Mouse (Mus musculus) MEL (cell line): ENCODE measurements around the gene Ube2u. TPM values are rescaled to one million over a fixed set of nuclear protein-coding genes. Genes with fewer than 3 reads are reported as not detected.

Experiments
- DNase-seq: peaks from one replicate; pipeline ENCODE4 v3.0.0; 2011; ENCODE audit warnings: low read depth, low spot score
- H3K27ac ChIP-seq: 2 replicates; pipeline ENCODE4 v1.5.1; 2012; ENCODE audit warnings: low read depth, mild to moderate bottlenecking, control low read depth, low read length, moderate library complexity; ENCODE audit not compliant: control insufficient read depth
- H3K27me3 ChIP-seq, 2 experiments: fragments of 150-350 bp in 1 of 2; sonication (generic) in 1 of 2; 2 replicates each; pipeline ENCODE4 v1.6.1; 2012; ENCODE audit warnings: low read length in 2 of 2, mild to moderate bottlenecking in 2 of 2, improper control_type of control experiment in 1 of 2, moderate library complexity in 1 of 2; ENCODE audit not compliant: insufficient read depth in 2 of 2, control insufficient read depth in 1 of 2
- H3K36me3 ChIP-seq, 2 experiments: 2 replicates each; pipeline ENCODE4 v1.6.1; 2012 to 2014; ENCODE audit warnings: low read length in 2 of 2, improper control_type of control experiment in 1 of 2, inconsistent platforms in 1 of 2, mild to moderate bottlenecking in 1 of 2; ENCODE audit not compliant: insufficient read depth in 2 of 2, control insufficient read depth in 1 of 2
- H3K4me1 ChIP-seq, 2 experiments: fragments of 150-350 bp in 1 of 2; sonication (generic) in 1 of 2; 2 replicates each; pipeline ENCODE4 v1.6.1; 2012; ENCODE audit warnings: low read length in 2 of 2, improper control_type of control experiment in 1 of 2, mild to moderate bottlenecking in 1 of 2; ENCODE audit not compliant: insufficient read depth in 2 of 2, control insufficient read depth in 1 of 2
- H3K4me3 ChIP-seq, 2 experiments: fragments of 150-350 bp in 1 of 2; sonication (generic) in 1 of 2; 2 replicates each; pipeline ENCODE4 v1.5.1; 2012; ENCODE audit warnings: low read depth in 2 of 2, low read length in 2 of 2, mild to moderate bottlenecking in 2 of 2, moderate library complexity in 2 of 2, control low read depth in 1 of 2, improper control_type of control experiment in 1 of 2; ENCODE audit not compliant: control insufficient read depth in 1 of 2, insufficient read depth in 1 of 2
- H3K79me2 ChIP-seq: 2 replicates; pipeline ENCODE4 v1.6.1; 2012; ENCODE audit warnings: mild to moderate bottlenecking, low read length, moderate library complexity; ENCODE audit not compliant: control insufficient read depth, poor library complexity, insufficient read depth
- H3K9ac ChIP-seq: 2 replicates; pipeline ENCODE4 v1.6.1; 2012; ENCODE audit warnings: low read depth, mild to moderate bottlenecking, control low read depth, low read length, moderate library complexity; ENCODE audit not compliant: control insufficient read depth, poor library complexity, severe bottlenecking
- H3K9me3 ChIP-seq: fragments of 150-350 bp; sonication (generic); replicated peaks from 2 replicates; pipeline ENCODE4 v1.6.1; 2012; ENCODE audit warnings: mild to moderate bottlenecking, low read length, improper control_type of control experiment, moderate library complexity; ENCODE audit not compliant: insufficient read depth
- CHD1 ChIP-seq: IDR thresholded peaks from 2 replicates; pipeline ENCODE4 v1.6.1; 2012; ENCODE audit warnings: low read depth, mild to moderate bottlenecking, inconsistent platforms, low read length, improper control_type of control experiment
- CTCF ChIP-seq, 3 experiments: IDR thresholded peaks in 2 of 3; conservative IDR thresholded peaks in 1 of 3; 2 replicates each; pipeline ENCODE4 v1.5.1; 2011 to 2012; ENCODE audit warnings: low read length in 3 of 3, low read depth in 2 of 3, mild to moderate bottlenecking in 2 of 3, improper control_type of control experiment in 1 of 3, inconsistent platforms in 1 of 3, mixed read lengths in 1 of 3, moderate library complexity in 1 of 3; ENCODE audit not compliant: control insufficient read depth in 1 of 3, insufficient read depth in 1 of 3, poor library complexity in 1 of 3, severe bottlenecking in 1 of 3
- E2F4 ChIP-seq: IDR thresholded peaks from 2 replicates; pipeline ENCODE4 v1.6.1; 2011; ENCODE audit warnings: low read depth, low read length, improper control_type of control experiment, borderline replicate concordance
- ELF1 ChIP-seq: IDR thresholded peaks from 2 replicates; pipeline ENCODE4 v1.6.1; 2014; ENCODE audit warnings: low read depth, mild to moderate bottlenecking, inconsistent platforms, low read length, improper control_type of control experiment, moderate library complexity
- EP300 ChIP-seq, 2 experiments: IDR thresholded peaks; 2 replicates each; pipeline ENCODE4 v1.6.1; 2011; ENCODE audit warnings: improper control_type of control experiment in 2 of 2, low read length in 2 of 2, low read depth in 1 of 2, mild to moderate bottlenecking in 1 of 2
- ETS1 ChIP-seq: IDR thresholded peaks from 2 replicates; pipeline ENCODE4 v1.6.1; 2012; ENCODE audit warnings: low read depth, mild to moderate bottlenecking, inconsistent platforms, low read length, improper control_type of control experiment, moderate library complexity
- GATA1 ChIP-seq: IDR thresholded peaks from 2 replicates; pipeline ENCODE4 v1.6.1; 2011; ENCODE audit warnings: low read depth, low read length, improper control_type of control experiment
- HCFC1 ChIP-seq: IDR thresholded peaks from 2 replicates; pipeline ENCODE4 v1.6.1; 2012; ENCODE audit warnings: low read depth, mild to moderate bottlenecking, inconsistent platforms, low read length, improper control_type of control experiment, moderate library complexity
- MAFK ChIP-seq: IDR thresholded peaks from 2 replicates; pipeline ENCODE4 v1.6.1; 2011; ENCODE audit warnings: low read depth, mild to moderate bottlenecking, low read length, improper control_type of control experiment, borderline replicate concordance
- MAX ChIP-seq: IDR thresholded peaks from 2 replicates; pipeline ENCODE4 v1.6.1; 2011; ENCODE audit warnings: low read length, improper control_type of control experiment
- MEF2A ChIP-seq: IDR thresholded peaks from 2 replicates; pipeline ENCODE4 v1.6.1; 2014; ENCODE audit warnings: low read depth, mild to moderate bottlenecking, inconsistent platforms, low read length, improper control_type of control experiment; ENCODE audit not compliant: poor library complexity, insufficient replicate concordance, severe bottlenecking; ENCODE audit errors: extremely low read depth
- MXI1 ChIP-seq: IDR thresholded peaks from 2 replicates; pipeline ENCODE4 v1.6.1; 2011; ENCODE audit warnings: mild to moderate bottlenecking, low read depth, low read length, improper control_type of control experiment
- MYC ChIP-seq: IDR thresholded peaks from 2 replicates; pipeline ENCODE4 v1.6.1; 2011; ENCODE audit warnings: low read depth, mild to moderate bottlenecking, low read length, improper control_type of control experiment, moderate library complexity
- NRF1 ChIP-seq: IDR thresholded peaks from 2 replicates; pipeline ENCODE4 v1.6.1; 2014; ENCODE audit warnings: low read depth, mild to moderate bottlenecking, inconsistent platforms, low read length, improper control_type of control experiment, moderate library complexity; ENCODE audit not compliant: poor library complexity, insufficient read depth, severe bottlenecking
- POLR2A ChIP-seq, 2 experiments: IDR thresholded peaks; 2 replicates each; pipeline ENCODE4 v1.6.1; 2011 to 2012; ENCODE audit warnings: low read length in 2 of 2, mild to moderate bottlenecking in 2 of 2, control low read depth in 1 of 2, improper control_type of control experiment in 1 of 2, low read depth in 1 of 2, moderate library complexity in 1 of 2; ENCODE audit not compliant: control insufficient read depth in 1 of 2, insufficient read depth in 1 of 2, poor library complexity in 1 of 2
- RCOR1 ChIP-seq: IDR thresholded peaks from 2 replicates; pipeline ENCODE4 v1.6.1; 2012; ENCODE audit warnings: low read depth, mild to moderate bottlenecking, inconsistent platforms, low read length, improper control_type of control experiment
- SMC3 ChIP-seq: IDR thresholded peaks from 2 replicates; pipeline ENCODE4 v1.6.1; 2011; ENCODE audit warnings: low read depth, low read length, improper control_type of control experiment
- TCF12 ChIP-seq: IDR thresholded peaks from 2 replicates; pipeline ENCODE4 v1.6.1; 2014; ENCODE audit warnings: low read depth, mild to moderate bottlenecking, inconsistent platforms, low read length, improper control_type of control experiment, moderate library complexity
- ZC3H11A ChIP-seq: IDR thresholded peaks from 2 replicates; pipeline ENCODE4 v1.6.1; 2012; ENCODE audit warnings: low read depth, mild to moderate bottlenecking, inconsistent platforms, low read length, improper control_type of control experiment
- ZKSCAN1 ChIP-seq: IDR thresholded peaks from 2 replicates; pipeline ENCODE4 v1.6.1; 2012; ENCODE audit warnings: low read depth, mild to moderate bottlenecking, inconsistent platforms, low read length, improper control_type of control experiment, moderate library complexity
- ZMIZ1 ChIP-seq: IDR thresholded peaks from 2 replicates; pipeline ENCODE4 v1.6.1; 2012; ENCODE audit warnings: low read depth, mild to moderate bottlenecking, inconsistent platforms, low read length, improper control_type of control experiment, moderate library complexity
- polyA plus RNA-seq, 2 experiments: library from polyadenylated mRNA; stranded (reverse) in 1 of 2; unstranded in 1 of 2; fragments of >175 nt in 1 of 2; fragments of >200 nt in 1 of 2; gene quantifications; 2 replicates each; pipeline versions ENCODE4 v1.2.1 to v1.2.4; 2012; ENCODE audit warnings: low replicate concordance in 2 of 2, low read depth in 1 of 2; ENCODE audit not compliant: insufficient read length in 2 of 2, insufficient read depth in 1 of 2, missing spikeins in 1 of 2
- total RNA-seq: library from RNA; depleted of rRNA; stranded (reverse); fragments of 300-350 nt; gene quantifications from 2 replicates; pipeline ENCODE4 v1.2.3, GENCODE M21; 2012

The Ube2u gene
- total and polyA plus RNA-seq, 3 experiments, result not detected

DNA sequence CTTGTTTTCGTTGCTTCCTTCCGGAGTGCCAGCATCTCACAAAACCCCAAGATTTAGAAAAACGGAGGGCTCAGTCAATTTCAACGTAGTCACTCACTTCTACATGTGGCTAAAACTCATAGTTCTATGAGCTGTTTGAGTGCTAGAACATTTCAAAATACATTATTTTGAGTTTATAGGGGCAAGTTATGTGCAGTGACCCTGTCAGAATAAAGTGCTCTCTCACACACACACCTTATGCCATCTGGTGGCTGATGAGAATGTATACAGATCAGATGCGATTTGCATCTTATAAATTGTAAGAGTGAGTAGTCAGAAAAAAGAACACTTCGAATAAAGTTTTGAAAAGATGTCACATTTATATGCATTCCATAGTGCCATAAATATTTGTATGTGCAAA, 55.0 kb downstream of the Ube2u start:
- H3K79me2 ChIP-seq, result no peaks in the 10 kb centered on the region
- no peak for DNase-seq
- no peaks in the 10 kb centered on the region for H3K36me3 ChIP-seq
- H3K27ac ChIP-seq, result no peak overlapping the region
- H3K27me3 ChIP-seq, result no peaks in the 10 kb centered on the region
- H3K9ac ChIP-seq, result no peak overlapping the region
- TF ChIP-seq MAX, result no peak
- no peak for TF ChIP-seq HCFC1
- peak in 1 of 3 experiments; percentile 14; a peak in 1 of 6 replicates for TF ChIP-seq CTCF (IDR thresholded peaks at IDR 0.05 in 2 of 3, conservative IDR thresholded peaks at IDR 0.05 in 1 of 3; ENCODE audit: control insufficient read depth in 1 of 3, insufficient read depth in 1 of 3, low read depth in 2 of 3, low read length in 3 of 3, poor library complexity in 1 of 3, severe bottlenecking in 1 of 3)
- H3K4me1 ChIP-seq, result no peaks in the 10 kb centered on the region
- H3K4me3 ChIP-seq, result no peak overlapping the region
- no peaks in the 10 kb centered on the region for H3K9me3 ChIP-seq

DNA sequence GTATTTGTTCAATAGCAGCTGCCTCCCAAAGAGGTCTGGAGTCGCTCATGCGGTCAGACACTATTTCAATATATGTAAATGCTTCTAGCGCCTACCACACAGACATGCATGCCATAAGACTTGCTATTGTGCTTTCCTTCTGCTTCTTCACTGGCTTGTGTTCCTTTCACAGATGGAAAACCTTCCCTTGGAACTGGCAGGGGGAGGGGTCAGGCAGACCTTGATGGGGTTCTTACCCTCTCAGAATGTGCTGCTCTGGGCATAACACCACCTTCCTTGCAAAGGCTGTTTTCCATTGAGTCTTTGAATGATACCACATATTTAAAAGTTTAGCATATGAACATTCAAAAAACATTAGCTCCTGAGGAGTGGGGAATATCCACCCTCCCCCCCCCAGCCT, 56.3 kb downstream of the Ube2u start:
- Histone ChIP-seq H3K27me3 (no peaks in the 10 kb centered on the region), H3K36me3 (no peaks in the 10 kb centered on the region), H3K27ac (no peak overlapping the region), H3K9me3 (no peaks in the 10 kb centered on the region), H3K4me3 (no peak overlapping the region), H3K4me1 (no peaks in the 10 kb centered on the region), H3K9ac (no peak overlapping the region), H3K79me2 (no peaks in the 10 kb centered on the region)
- DNase-seq, result no peak
- no peak for TF ChIP-seq MAFK
- TF ChIP-seq TCF12, result no peak
- TF ChIP-seq MYC, result no peak
- no peak for TF ChIP-seq ETS1
- no peak for TF ChIP-seq E2F4
- no peak for TF ChIP-seq GATA1
- no peak for TF ChIP-seq CTCF (IDR thresholded peaks at IDR 0.05 in 2 of 3, conservative IDR thresholded peaks at IDR 0.05 in 1 of 3; ENCODE audit: control insufficient read depth in 1 of 3, insufficient read depth in 1 of 3, low read depth in 2 of 3, low read length in 3 of 3, poor library complexity in 1 of 3, severe bottlenecking in 1 of 3)
- no peak for TF ChIP-seq NRF1
- TF ChIP-seq HCFC1, result no peak
- TF ChIP-seq SMC3, result no peak
- TF ChIP-seq ZKSCAN1, result no peak
- no peak for TF ChIP-seq MXI1
- TF ChIP-seq ELF1, result no peak
- no peak for TF ChIP-seq ZC3H11A
- TF ChIP-seq RCOR1, result no peak
- TF ChIP-seq MEF2A, result no peak
- TF ChIP-seq CHD1, result no peak
- TF ChIP-seq ZMIZ1, result no peak
- no peak for TF ChIP-seq EP300 (IDR thresholded peaks at IDR 0.05; ENCODE audit: low read depth in 1 of 2, low read length in 2 of 2)
- TF ChIP-seq POLR2A (IDR thresholded peaks at IDR 0.05; ENCODE audit: control insufficient read depth in 1 of 2, insufficient read depth in 1 of 2, low read depth in 1 of 2, low read length in 2 of 2, poor library complexity in 1 of 2), result no peak
